Mouse (Mus musculus) hindbrain, embryonic 16.5 days (tissue): ENCODE measurements around the gene Mospd3. TPM values are rescaled to one million over a fixed set of nuclear protein-coding genes. Genes with fewer than 3 reads are reported as not detected.

Experiments
- ATAC-seq: fragments of 200-750 bp; cut with Nextera tagmentation; 2 replicates; pipeline ENCODE4 v1.8.0; 2017; ENCODE audit warnings: moderate TSS enrichment, moderate library complexity
- H3K27ac ChIP-seq: fragments of 300-500 bp; sonication (generic); 2 replicates; pipeline ENCODE4 v1.5.1; 2014; ENCODE audit warnings: low read depth, mild to moderate bottlenecking, control low read depth, low read length, moderate library complexity
- H3K27me3 ChIP-seq: fragments of 300-500 bp; sonication (generic); replicated peaks from 2 replicates; pipeline ENCODE4 v1.6.1; 2014; ENCODE audit warnings: low read length; ENCODE audit not compliant: control insufficient read depth, insufficient read depth
- H3K36me3 ChIP-seq: fragments of 300-500 bp; sonication (generic); 2 replicates; pipeline ENCODE4 v1.6.1; 2014; ENCODE audit warnings: mild to moderate bottlenecking, low read length, moderate library complexity, mixed read lengths; ENCODE audit not compliant: control insufficient read depth, insufficient read depth
- H3K4me1 ChIP-seq: fragments of 300-500 bp; sonication (generic); 2 replicates; pipeline ENCODE4 v1.6.1; 2014; ENCODE audit warnings: low read depth, low read length; ENCODE audit not compliant: control insufficient read depth, insufficient read depth
- H3K4me2 ChIP-seq: fragments of 300-500 bp; sonication (generic); 2 replicates; pipeline ENCODE4 v1.6.1; 2014; ENCODE audit warnings: mild to moderate bottlenecking, low read length, control low read depth, moderate library complexity
- H3K4me3 ChIP-seq: fragments of 300-500 bp; sonication (generic); 2 replicates; pipeline ENCODE4 v1.5.1; 2014; ENCODE audit warnings: mild to moderate bottlenecking, low read length, control low read depth, moderate library complexity
- H3K9ac ChIP-seq: fragments of 300-500 bp; sonication (generic); 2 replicates; pipeline ENCODE4 v1.6.1; 2014; ENCODE audit warnings: low read depth, mild to moderate bottlenecking, control low read depth, low read length, moderate library complexity
- H3K9me3 ChIP-seq: fragments of 300-500 bp; sonication (generic); 2 replicates; pipeline ENCODE4 v1.6.1; 2014; ENCODE audit warnings: mild to moderate bottlenecking, low read length, moderate library complexity; ENCODE audit not compliant: control insufficient read depth
- WGBS: fragments of 180-500 bp; shearing (Covaris S2); extraction: QIAGEN DNeasy Blood & Tissue Kit; methylation state at CpG from one replicate; pipeline ENCODE4 v1.1.7; 2014; 5-methylcytosine and 5-hydroxymethylcytosine counted together
- polyA plus RNA-seq: library from polyadenylated mRNA; unstranded; fragments of >200 nt; fragmentation: Nextera tagmentation; extraction: Ambion mirVana; gene quantifications from 2 replicates; pipeline ENCODE4 v1.2.1, GENCODE M21; 2015

The Mospd3 gene
- polyA plus RNA-seq, 1 experiment from 2014 or later = 60.0 TPM

DNA sequence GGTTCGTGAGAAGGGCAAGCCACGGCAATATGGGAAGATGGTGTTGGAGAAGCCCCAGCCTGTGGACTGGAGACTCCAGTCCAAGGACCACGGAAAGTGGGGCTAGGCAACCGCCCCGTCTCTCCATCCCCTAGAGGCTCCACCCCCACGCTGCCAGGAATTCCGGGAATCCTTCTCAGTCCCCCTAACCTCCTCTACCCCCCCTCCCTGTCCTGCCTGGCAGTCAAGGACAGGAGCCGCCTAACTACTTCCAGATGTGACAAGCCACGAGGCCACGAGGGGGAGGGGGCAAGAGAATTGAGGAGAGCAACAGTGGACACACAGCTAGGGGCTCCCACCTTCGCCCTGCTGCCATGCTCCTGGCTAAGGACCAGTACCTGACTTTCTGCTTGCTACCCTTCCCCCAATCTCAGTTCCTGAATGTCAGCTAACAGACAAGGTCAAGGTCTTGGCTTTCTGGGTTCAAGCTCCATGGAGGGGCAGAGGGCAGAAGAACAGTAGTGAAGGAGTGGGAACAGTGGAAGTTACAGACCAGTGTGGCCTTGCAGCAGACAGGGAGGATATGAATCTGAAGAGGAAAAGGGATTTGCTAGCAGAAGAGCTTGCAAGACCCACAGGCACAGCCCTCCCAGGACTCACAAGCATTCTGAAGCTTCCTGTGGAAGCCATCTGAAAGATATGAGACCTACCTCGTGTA is 9.8 kb upstream of the Mospd3 start:
- no peak overlapping the region for H3K4me2 ChIP-seq
- no peaks in the 10 kb centered on the region for H3K27me3 ChIP-seq
- WGBS = 23% methylated on average over 11 of the region's 12 CpGs
- no peak overlapping the region for H3K27ac ChIP-seq
- ATAC-seq = no peak
- H3K4me3 ChIP-seq = no peak overlapping the region; the same call in 1 of the 2 replicates
- peak overlapping the region; percentile 13; the same call in 1 of the 2 replicates for H3K9ac ChIP-seq
- peaks cover 6% of the 10 kb centered on the region for H3K4me1 ChIP-seq
- H3K36me3 ChIP-seq = no peaks in the 10 kb centered on the region
- H3K9me3 ChIP-seq = no peaks in the 10 kb centered on the region

DNA sequence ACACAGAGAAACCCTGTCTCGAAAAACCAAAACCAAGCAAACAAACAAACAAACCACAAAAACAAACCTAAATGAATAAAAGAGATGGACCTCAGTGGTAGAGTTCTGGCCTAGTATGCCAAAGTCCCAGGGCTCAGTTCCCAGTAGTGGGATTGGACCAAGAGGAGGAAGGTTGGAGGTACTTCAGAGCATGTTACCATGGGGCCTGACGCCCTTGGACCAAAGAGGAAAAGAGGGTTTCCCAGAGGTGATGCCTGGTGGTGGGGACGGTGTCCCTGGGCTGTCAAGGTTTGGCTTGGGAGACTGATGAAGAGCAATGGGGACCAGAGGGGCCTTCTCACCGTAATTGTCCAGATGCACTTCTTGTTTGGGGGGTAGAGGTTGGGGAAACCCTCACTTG is 9.2 kb upstream of the Mospd3 start:
- Histone ChIP-seq H3K36me3 (no peaks in the 10 kb centered on the region), H3K4me2 (no peak overlapping the region), H3K4me1 (peaks cover 6% of the 10 kb centered on the region), H3K9ac (no peak overlapping the region), H3K9me3 (no peaks in the 10 kb centered on the region), H3K27me3 (no peaks in the 10 kb centered on the region), H3K4me3 (no peak overlapping the region), H3K27ac (no peak overlapping the region)
- no peak for ATAC-seq
- WGBS = 74% methylated on average over 4 of the region's 4 CpGs

DNA sequence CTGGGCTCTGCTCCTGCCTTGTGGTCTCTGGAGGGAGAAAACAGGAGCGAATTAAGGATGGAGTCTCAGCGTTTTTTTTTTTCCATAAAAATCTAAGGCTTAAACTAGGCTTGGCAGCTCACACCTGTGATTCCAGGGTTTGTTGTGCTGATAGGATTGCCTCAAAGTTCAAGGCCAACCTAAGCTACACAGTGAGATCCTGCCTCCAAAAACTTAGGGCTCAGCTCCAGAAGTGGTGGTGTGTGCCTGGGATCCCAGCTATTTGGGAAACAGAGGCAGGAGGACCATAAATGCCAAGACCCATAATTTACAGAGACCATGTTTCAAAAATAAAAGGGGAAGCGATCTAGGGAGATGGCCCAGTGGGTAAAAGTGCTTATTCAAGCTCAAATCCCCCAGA is 8.4 kb upstream of the Mospd3 start:
- Histone ChIP-seq H3K27me3 (no peaks in the 10 kb centered on the region), H3K36me3 (no peaks in the 10 kb centered on the region), H3K9ac (no peak overlapping the region), H3K9me3 (no peaks in the 10 kb centered on the region), H3K4me3 (no peak overlapping the region), H3K27ac (no peak overlapping the region), H3K4me2 (no peak overlapping the region), H3K4me1 (peaks cover 6% of the 10 kb centered on the region)
- ATAC-seq = no peak
- 58% methylated on average over 3 of the region's 3 CpGs for WGBS

DNA sequence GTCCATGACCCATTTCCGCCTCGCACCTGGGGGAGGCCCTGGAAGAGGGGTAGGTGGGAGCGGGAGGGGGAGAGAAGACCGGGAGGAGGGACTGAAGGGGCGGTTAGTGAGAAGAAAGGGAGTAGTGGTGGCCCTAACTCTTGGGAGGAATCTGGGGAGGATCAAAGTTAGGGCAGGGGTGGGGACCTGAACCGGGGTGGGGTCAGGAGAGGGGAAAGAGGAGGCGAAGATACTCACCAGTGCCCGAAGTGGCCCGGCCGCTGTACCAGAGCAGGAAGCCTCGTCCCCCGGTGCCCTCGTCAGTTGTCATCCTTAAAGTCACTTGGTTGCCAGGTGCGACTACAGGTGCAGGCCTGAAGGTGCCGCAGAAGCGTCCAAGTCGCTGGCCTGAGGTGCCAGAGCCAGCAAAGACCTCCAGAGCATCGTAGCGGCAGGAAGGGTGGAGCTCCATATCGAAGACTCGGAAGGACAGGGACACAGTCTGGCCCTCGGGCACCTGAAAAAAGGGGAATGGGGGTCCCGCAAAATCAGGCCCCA is 7.9 kb upstream of the Mospd3 start:
- peak overlapping the region; percentile 41 for H3K4me2 ChIP-seq
- H3K9me3 ChIP-seq = no peaks in the 10 kb centered on the region
- H3K36me3 ChIP-seq = no peaks in the 10 kb centered on the region
- H3K4me3 ChIP-seq = peak overlapping the region; percentile 18
- no peak; the same call in 1 of the 2 replicates for ATAC-seq
- peak overlapping the region; percentile 48 for H3K9ac ChIP-seq
- no peak overlapping the region for H3K27ac ChIP-seq
- H3K27me3 ChIP-seq = no peaks in the 10 kb centered on the region
- WGBS = 19% methylated on average over 23 of the region's 23 CpGs
- H3K4me1 ChIP-seq = peaks cover 6% of the 10 kb centered on the region

DNA sequence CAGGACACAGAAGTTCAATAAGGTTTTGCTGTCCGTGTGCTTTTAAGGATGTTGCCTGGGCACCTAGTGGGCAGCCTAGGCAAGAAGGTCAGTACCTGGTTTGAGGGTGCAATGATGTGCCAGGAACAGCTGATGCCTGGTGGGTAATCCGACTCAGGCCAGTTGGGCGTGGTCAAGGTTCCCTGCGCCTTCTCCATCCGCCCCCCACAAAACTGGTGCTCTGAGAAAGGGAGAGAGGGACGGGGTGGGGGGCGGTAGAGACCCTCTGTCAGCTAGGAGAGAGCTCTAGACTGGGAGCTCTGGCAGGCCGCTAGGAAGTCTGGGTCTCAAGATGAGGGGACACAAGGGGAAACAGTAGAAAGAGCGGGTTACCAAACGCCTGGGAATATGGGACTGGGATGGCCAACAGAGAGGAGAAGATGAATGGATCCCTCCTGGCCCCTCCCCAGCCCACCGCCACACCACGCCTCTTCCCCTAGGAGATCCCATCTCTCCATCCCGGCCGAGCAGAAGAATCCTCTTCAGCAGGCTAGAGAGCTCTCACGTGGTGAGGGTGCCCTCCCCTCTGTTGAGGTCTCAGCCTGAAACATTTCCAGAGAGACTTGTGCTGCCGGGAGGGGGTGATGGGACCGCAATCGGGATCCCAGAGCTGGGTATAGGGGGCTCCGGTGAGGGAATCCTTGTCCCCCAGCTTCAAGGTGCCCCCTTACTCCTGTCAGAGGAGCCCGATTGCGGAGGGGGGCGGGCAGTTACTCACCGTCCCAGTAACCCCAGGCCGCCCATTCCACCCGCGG is 7.2 kb upstream of the Mospd3 start:
- Histone ChIP-seq H3K9me3 (no peaks in the 10 kb centered on the region), H3K4me3 (peak overlapping the region; percentile 18), H3K27me3 (no peaks in the 10 kb centered on the region), H3K27ac (no peak overlapping the region), H3K4me2 (peak overlapping the region; percentile 41), H3K4me1 (peaks cover 6% of the 10 kb centered on the region), H3K36me3 (no peaks in the 10 kb centered on the region), H3K9ac (peak overlapping the region; percentile 48)
- WGBS = 14% methylated on average over 26 of the region's 26 CpGs
- no peak; the same call in 1 of the 2 replicates for ATAC-seq

- H3K27me3 ChIP-seq = no peaks in the 10 kb centered on the region
- no peak for ATAC-seq
- 0 out of 2 replicates have a peak overlapping the region, but pooled peaks have one; percentile 16 for H3K27ac ChIP-seq
Observed at GRCm38 (mm10) chr5:137601365-137601729, 489 bp upstream of the Mospd3 start.

GRCm38 (mm10) chr5:137600281-137600618 is 608 bp downstream of the Mospd3 start:
- WGBS = 4% methylated on average over 19 of the region's 19 CpGs
- H3K4me2 ChIP-seq = peak overlapping the region; percentile 86

More at GRCm38 (mm10) chr5:137601365-137601729, 489 bp upstream of the Mospd3 start:
- under 1% methylated on average over 22 of the region's 22 CpGs for WGBS
- Histone ChIP-seq H3K9me3 (no peaks in the 10 kb centered on the region), H3K9ac (peak overlapping the region; percentile 48), H3K36me3 (peaks cover 2% of the 10 kb centered on the region; the same call in 1 of the 2 replicates), H3K4me2 (peak overlapping the region; percentile 81), H3K4me1 (peaks cover 16% of the 10 kb centered on the region), H3K4me3 (peak overlapping the region; percentile 63)

GRCm38 (mm10) chr5:137599600-137599999 is 1.3 kb downstream of the Mospd3 start:
- H3K9me3 ChIP-seq = no peaks in the 10 kb centered on the region
- H3K9ac ChIP-seq = peak overlapping the region; percentile 86
- no peak for ATAC-seq
- peaks cover 2% of the 10 kb centered on the region for H3K36me3 ChIP-seq
- peak overlapping the region; percentile 63 for H3K4me3 ChIP-seq
- H3K27me3 ChIP-seq = no peaks in the 10 kb centered on the region
- 56% methylated on average over 9 of the region's 9 CpGs for WGBS
- no peak overlapping the region for H3K27ac ChIP-seq
- peak overlapping the region; percentile 86 for H3K4me2 ChIP-seq
- H3K4me1 ChIP-seq = peaks cover 16% of the 10 kb centered on the region

More at GRCm38 (mm10) chr5:137600281-137600618, 608 bp downstream of the Mospd3 start:
- peak overlapping the region; percentile 27; the same call in 1 of the 2 replicates for H3K27ac ChIP-seq
- peak; percentile 13 for ATAC-seq
- H3K9me3 ChIP-seq = no peaks in the 10 kb centered on the region
- peak overlapping the region; percentile 86 for H3K9ac ChIP-seq
- H3K4me1 ChIP-seq = peaks cover 16% of the 10 kb centered on the region
- H3K27me3 ChIP-seq = no peaks in the 10 kb centered on the region
- peak overlapping the region; percentile 63 for H3K4me3 ChIP-seq
- H3K36me3 ChIP-seq = peaks cover 2% of the 10 kb centered on the region; the same call in 1 of the 2 replicates
